Mouse (Mus musculus): ENCODE data around the gene Klhl22.
"Not testable (repeated sequence)": the region's sequence is repeated elsewhere in the genome, so short reads cannot be mapped to it uniquely, and the experiment has no call there.

The Klhl22 gene

DNA sequence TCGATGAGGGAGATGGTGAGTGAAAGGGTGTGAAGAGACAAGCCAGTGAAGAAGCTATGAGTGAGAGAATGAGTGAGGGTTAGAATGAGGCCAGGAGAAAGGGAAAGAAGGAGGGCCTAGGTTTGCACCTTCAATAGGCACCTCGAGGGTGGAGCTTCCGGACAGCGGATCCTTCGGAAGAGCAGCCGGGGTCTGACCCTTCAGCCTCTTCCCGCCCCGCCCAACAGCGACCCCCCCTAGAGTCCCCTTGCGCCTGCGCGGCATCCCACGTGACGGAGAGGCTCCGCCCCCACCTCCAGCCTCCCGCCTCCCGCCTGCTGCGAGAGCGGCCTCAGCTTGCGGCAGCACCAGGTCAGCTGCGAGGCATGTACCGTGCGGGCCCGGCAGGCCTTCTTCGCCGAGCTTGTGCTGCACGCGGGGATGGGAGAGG is at the start of gene Klhl22:
Klhl22 (plus strand) TSS at position 275 of the 430 bp plus-strand sequence.
- peak; percentile 74 for DNase-seq (ENCODE audit: low spot score)

DNA sequence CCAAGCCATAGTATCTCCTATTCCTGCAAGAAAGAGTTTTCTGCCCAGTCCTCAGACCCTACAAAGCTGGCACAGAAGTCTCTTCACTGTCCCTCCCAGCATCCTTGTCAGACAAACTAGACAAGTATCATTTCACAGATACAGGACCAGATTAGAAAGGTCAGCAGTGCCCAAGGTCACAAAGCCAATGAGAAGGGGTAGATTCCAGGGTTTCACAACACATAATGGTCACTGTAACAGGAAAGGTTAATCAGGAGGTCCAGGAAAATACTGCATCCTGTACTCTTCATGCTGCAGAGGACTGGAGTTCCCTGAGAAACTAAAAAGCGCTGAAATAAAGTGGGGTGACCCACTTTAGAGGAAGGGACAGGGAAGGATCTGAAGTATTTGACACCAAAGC is 41.6 kb upstream of the Klhl22 start:
- no peak for DNase-seq (ENCODE audit: low spot score)

- no peak for DNase-seq (ENCODE audit: low spot score)
These were observed 38.2 kb upstream of the Klhl22 start for GRCm38 (mm10) chr16:17721114-17721808.

GRCm38 (mm10) chr16:17721822-17722460 is 37.5 kb upstream of the Klhl22 start:
- DNase-seq (ENCODE audit: low spot score) = no peak

DNA sequence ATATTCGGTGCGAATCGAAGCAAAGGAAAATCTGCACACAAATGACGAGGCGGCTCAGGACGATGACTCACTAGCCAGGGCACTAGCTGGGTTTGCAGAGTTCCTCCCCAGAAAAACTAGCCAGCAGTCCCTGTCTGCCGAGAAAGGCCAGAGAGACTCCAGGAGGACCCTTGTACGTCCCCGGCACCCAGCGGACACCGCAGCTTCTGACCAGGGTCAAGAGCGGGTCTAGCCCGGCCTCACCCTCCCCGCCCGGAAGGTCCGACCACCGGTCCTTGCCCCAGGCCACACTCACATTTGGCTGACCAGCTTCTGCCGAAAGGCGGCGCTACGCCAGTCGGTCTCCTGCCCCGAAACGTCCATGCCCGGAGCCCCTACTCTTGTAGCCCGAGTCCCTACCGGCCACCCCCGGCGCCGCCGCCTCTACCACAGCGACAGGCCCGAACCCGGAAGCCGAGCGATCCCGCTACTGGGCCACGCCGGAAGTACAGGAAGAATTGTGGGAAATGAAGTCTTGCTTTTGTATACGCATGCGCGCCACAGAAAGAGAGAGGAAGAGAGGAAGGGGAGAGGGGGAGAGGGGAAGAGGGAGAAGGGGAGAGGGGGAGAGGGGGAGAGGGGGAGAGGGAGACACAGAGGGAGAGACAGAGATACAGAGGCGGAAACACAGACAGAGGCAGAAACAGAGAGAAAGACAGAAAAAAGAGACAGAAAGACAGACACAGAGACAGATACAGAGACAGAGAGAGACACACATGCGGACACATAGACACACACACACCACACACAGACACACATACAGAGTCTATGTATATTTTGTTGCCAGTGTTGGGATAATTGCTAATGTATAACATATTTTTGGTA is 36.7 kb upstream of the Klhl22 start:
- peak; percentile 81 for DNase-seq (ENCODE audit: low spot score)

DNA sequence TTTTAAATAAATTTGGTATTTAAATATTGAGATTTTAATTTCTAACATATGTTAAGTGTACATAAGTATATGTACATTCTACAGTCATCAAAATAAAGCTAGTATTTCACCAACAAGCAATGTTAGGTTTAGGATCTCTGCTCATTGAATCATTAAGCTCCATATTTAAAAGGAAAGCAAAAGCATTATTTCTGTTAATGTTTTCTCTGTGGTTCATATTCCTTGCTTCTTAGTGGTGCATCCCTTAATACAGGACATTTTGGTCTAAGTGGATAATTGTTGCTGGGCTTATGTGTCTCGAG is 36.1 kb upstream of the Klhl22 start:
- DNase-seq (ENCODE audit: low spot score) = no peak

GRCm38 (mm10) chr16:17724448-17724847 is 35.0 kb upstream of the Klhl22 start:
- DNase-seq (ENCODE audit: low spot score) = no peak

- DNase-seq (ENCODE audit: low spot score) = no peak
These were observed 32.1 kb upstream of the Klhl22 start for GRCm38 (mm10) chr16:17727179-17727861.

DNA sequence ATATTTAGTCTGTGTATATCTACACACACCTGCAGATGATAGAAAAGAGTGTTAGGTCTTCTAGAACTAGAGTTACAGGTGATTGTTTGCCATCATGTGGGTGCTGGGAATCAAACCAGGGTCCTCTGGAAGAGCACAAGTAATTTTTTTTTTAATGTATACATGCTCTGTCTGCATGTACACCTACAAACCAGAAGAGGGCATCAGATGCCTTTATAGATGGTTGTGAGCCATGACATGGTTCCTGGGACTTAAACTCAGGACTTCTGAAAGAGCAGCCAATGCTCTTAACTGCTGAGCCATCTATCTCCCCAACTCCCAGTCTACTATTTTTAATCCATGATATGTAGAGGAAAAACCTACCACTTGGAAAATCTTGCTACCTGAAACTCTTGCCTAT is 29.4 kb upstream of the Klhl22 start:
- no peak for DNase-seq (ENCODE audit: low spot score)

- DNase-seq (ENCODE audit: low spot score) = no peak
These were observed 27.4 kb upstream of the Klhl22 start for GRCm38 (mm10) chr16:17732021-17732420.

DNA sequence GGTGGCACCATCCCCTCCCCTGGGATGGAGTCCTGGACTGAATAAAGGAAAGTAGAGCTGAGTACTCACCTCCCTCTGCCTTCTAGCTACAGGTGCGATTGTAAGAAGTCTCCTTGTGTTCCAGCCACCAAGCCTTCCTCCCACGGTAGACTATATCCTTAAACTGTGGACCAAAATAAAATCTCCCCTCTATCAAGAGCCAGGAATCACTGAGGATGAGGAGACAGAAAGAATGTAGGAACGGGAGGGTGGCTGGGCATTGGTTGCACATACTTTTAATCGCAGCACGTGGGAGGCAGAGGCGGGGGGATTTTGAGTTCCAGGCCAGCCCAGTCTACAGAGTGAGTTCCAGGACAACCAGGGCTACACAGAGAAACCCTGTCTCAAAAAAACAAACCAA is 27.0 kb upstream of the Klhl22 start:
- no peak for DNase-seq (ENCODE audit: low spot score)

- DNase-seq (ENCODE audit: low spot score) = no peak
These were observed 26.5 kb upstream of the Klhl22 start, which contains the start of gene Med15 for GRCm38 (mm10) chr16:17732841-17733340. Gene Med15, minus strand, starts transcription at chr16:17732891.

DNA sequence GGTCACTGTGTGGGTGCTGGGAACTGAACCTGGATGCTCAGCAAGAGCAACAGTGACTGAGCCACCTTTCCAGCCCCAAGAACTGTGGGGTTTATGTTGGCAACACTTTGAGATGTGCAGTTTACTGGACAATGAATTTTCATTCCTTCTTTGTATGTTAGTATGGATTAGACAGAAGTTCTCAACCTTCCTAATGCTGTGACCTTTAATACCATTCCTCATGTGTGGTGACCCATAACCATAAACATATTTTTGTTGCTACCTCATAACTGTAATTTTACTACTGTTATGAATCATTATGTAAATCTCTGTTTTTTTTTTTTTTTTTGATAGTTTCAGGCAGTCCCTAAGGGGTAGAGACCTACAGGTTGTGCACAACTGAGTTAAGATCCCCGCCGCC is 25.8 kb upstream of the Klhl22 start:
- DNase-seq (ENCODE audit: low spot score) = no peak

DNA sequence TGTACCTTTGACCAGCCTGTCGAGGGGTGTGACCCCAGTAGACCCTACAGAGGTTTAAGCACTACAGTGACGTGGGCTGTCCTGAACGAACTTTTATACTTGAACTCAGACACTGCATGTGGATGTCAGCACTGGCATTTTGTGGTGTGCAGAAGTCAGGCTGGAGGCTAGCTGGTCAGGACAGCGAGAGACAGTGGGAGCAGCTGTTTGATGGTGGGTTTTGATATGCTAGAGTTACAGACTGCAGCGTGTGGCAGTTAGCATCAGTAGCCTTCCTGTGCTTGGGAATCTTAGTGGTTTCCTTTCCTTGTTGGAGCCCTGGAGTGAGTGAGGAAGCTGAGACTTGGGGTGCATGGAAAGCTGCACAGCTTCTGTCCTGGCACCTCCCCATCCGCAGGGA is 24.5 kb upstream of the Klhl22 start:
- not testable (repeated sequence) for DNase-seq (ENCODE audit: low spot score)

DNA sequence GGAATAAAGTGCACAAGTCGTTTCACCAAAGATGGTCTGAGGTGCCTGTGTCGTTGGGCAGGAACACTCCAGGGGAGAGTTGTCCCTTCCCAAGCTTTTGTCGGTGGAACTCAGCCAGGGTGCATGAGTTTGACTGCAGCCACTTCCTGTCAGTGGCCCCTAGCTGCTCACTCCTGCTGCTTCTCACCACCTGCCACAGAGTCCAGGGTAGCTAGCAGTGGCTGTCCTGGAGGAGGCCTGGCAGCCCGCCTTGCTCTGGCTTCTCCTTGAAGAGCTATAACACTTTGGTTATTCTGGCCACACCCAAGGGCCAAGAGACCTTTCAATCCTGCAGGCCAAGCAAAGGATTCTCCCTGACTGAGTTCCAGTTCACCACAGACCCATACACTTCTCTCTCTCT is 23.3 kb upstream of the Klhl22 start:
- no peak for DNase-seq (ENCODE audit: low spot score)

DNA sequence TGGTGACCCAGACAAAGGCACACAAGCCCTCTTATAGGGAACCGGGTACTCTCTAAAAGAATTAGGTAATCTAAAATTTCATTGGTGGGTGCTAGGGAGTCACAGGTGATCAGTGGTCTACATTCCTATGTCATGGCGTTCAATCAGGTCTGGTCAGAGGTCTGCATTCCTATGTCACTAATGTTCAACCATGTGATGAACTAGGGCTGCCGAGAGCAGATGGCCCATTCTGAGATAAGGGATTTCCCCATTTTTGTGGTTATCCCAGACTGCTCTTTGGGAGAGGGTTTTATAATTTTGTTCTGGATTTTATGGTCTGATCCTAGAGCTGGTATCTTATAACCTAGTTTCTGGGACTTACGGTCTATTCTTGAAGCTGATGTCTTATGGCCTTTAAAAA is 19.3 kb upstream of the Klhl22 start:
- DNase-seq (ENCODE audit: low spot score) = no peak

DNA sequence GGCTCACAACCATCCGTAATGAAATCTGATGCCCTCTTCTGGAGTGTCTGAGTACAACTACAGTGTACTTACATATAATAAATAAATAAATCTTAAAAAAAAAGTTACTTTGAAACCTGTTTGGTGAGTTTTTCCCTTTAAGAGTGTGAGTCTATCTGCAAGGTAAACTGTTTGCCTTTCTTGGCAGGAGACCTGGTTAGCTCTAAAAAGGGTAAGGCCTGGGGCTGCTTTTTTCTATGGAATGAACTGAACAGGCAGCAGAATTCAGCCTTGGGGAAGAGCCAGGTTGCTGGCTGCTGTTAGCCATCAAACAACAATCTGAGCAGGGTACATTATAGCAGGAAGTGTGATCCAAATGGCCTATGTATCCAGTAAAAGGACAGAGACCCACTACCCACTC is 16.6 kb upstream of the Klhl22 start:
- DNase-seq (ENCODE audit: low spot score) = no peak

DNA sequence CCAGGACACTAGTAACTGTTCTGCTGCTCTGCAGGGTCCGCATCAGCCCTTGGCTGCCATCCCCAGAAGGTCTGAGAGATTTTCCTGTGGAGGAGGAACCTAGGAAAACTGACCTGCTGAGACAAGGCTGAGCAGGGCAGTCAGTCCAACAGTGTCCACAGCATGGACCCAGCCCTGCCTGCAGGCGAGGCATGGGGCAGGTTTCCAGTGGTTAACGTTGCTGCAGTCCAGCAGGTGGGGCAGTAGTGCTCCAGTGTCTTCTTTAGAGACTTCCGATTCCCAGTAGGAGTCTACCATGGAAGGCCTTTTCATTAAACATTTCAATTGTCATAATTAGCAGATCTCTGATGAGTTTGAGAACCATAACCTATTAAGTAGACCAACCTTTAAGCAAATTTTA is 16.1 kb upstream of the Klhl22 start:
- DNase-seq (ENCODE audit: low spot score) = no peak

GRCm38 (mm10) chr16:17744536-17744935 is 14.9 kb upstream of the Klhl22 start:
- no peak for DNase-seq (ENCODE audit: low spot score)

DNA sequence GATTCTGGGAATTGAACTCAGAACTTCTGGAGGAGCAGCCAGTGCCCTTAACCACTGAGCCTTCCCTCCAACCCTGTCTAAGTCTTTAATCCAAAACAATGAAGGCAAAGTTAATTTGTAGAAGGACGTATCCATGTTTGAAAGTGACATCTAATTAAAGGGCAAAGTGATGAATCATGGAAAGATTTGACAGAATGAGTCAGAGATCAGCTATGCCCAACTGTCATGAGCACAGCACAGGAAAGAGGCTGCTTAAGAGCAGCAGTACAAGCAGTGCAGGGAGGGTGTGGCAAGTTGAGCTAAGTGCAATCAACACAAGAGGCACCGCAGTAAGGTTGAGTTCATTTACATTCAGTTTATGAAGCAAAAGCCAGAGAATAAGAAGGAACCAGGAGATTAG is 14.4 kb upstream of the Klhl22 start:
- no peak for DNase-seq (ENCODE audit: low spot score)

- DNase-seq (ENCODE audit: low spot score) = no peak
These were observed 6.4 kb upstream of the Klhl22 start for GRCm38 (mm10) chr16:17753001-17753400.

DNA sequence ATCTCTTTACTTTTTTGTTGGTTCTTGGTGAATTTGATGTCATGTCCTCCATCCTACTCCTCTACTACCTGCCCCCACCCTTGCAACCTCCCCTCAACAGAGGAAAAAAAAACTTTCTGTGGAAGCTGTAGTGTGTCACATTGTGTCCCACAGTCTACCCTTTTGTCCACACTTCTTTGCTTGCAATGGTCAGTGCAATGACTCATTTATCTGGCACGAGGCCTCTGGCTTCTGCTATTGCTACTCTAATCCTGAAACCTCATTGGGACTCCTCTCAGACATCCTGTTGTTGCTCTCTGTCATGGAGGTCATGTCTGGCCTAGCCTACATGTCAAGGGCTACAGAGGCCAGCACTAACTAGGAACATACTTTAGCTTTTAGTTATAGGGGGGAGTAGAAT is 5.7 kb upstream of the Klhl22 start:
- no peak for DNase-seq (ENCODE audit: low spot score)

Measured in left cerebral cortex, adult 11 months (tissue).